Mouse (Mus musculus) limb, embryonic 14.5 days (tissue): ENCODE measurements around the gene Kcnq5. TPM values are rescaled to one million over a fixed set of nuclear protein-coding genes. Genes with fewer than 3 reads are reported as not detected.

Source experiments
- ATAC-seq: fragments of 200-750 bp; cut with Nextera tagmentation; 2 replicates; pipeline ENCODE4 v1.8.0; 2017; ENCODE audit warnings: low read depth, moderate number of reproducible peaks, moderate TSS enrichment; ENCODE audit not compliant: low FRiP score
- DNase-seq: peaks from one replicate; pipeline ENCODE4 v3.0.0-alpha.2; 2015; ENCODE audit warnings: low spot score
- H3K27ac ChIP-seq: fragments of 300-500 bp; sonication (generic); replicated peaks from 2 replicates; pipeline ENCODE4 v1.5.1; 2014; ENCODE audit warnings: low read depth, mild to moderate bottlenecking, low read length, moderate library complexity, mixed read lengths
- H3K27me3 ChIP-seq: fragments of 300-500 bp; sonication (generic); 2 replicates; pipeline ENCODE4 v1.6.1; 2014; ENCODE audit warnings: low read length, mixed read lengths; ENCODE audit not compliant: control insufficient read depth, insufficient read depth
- H3K36me3 ChIP-seq: fragments of 300-500 bp; sonication (generic); 2 replicates; pipeline ENCODE4 v1.6.1; 2014; ENCODE audit warnings: mild to moderate bottlenecking, low read length, moderate library complexity, mixed read lengths; ENCODE audit not compliant: control insufficient read depth, insufficient read depth
- H3K4me1 ChIP-seq: fragments of 300-500 bp; sonication (generic); 2 replicates; pipeline ENCODE4 v1.6.1; 2014; ENCODE audit warnings: antibody characterized with exemption, low read length, mixed read lengths; ENCODE audit not compliant: control insufficient read depth, insufficient read depth
- H3K4me2 ChIP-seq: fragments of 300-500 bp; sonication (generic); replicated peaks from 2 replicates; pipeline ENCODE4 v1.6.1; 2014; ENCODE audit warnings: low read depth, mild to moderate bottlenecking, low read length, moderate library complexity; ENCODE audit not compliant: severe bottlenecking
- H3K4me3 ChIP-seq: fragments of 300-500 bp; sonication (generic); replicated peaks from 2 replicates; pipeline ENCODE4 v1.5.1; 2014; ENCODE audit warnings: low read length
- H3K9ac ChIP-seq: fragments of 300-500 bp; sonication (generic); 2 replicates; pipeline ENCODE4 v1.6.1; 2014; ENCODE audit warnings: mild to moderate bottlenecking, low read depth, low read length, moderate library complexity; ENCODE audit not compliant: severe bottlenecking
- H3K9me3 ChIP-seq: fragments of 300-500 bp; sonication (generic); 2 replicates; pipeline ENCODE4 v1.6.1; 2016; ENCODE audit warnings: low read length; ENCODE audit not compliant: control insufficient read depth
- POLR2A ChIP-seq: fragments of 200-500 bp; IDR thresholded peaks from 2 replicates; pipeline ENCODE4 v1.8.0; 2012; ENCODE audit warnings: inconsistent platforms, mild to moderate bottlenecking, moderate library complexity, borderline replicate concordance; ENCODE audit not compliant: insufficient read depth, insufficient read length; ENCODE audit errors: extremely low read depth
- WGBS: fragments of 180-500 bp; shearing (Covaris S2); extraction: QIAGEN DNeasy Blood & Tissue Kit; methylation state at CpG from one replicate; pipeline ENCODE4 v1.1.7; 2014; 5-methylcytosine and 5-hydroxymethylcytosine counted together
- polyA plus RNA-seq, 2 experiments: library from polyadenylated mRNA; depleted of rRNA in 1 of 2; stranded (reverse) in 1 of 2; unstranded in 1 of 2; fragments of >200 nt; fragmentation: Nextera tagmentation in 1 of 2; extraction: Ambion mirVana in 1 of 2; gene quantifications; 2 replicates each; pipeline versions ENCODE4 v1.2.1 to v1.2.3; 2012 to 2014

Kcnq5 gene
- polyA plus RNA-seq, 2 experiments, result 2.3 to 2.5 TPM

DNA sequence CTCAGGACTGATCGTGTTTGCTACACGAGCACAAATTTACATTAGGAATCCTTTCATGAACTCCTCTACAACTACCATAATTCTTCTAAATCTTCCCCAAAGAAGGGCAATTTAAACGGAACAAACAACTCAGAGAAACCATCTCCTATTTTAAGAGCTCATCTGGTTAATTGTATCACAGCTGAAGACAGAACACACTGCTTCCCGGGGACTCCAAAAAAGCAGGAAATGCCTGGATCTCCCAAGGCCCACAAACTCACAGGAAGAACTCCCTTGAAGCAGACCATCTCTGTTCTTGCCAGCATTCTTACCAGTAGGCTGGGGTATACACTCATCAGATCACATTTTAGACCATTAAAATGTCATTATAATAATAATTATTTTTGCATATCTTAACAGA is 3.7 kb downstream of the Kcnq5 start:
- H3K4me1 ChIP-seq, result 0 out of 2 replicates have a peak, but pooled peaks cover 6% of the 10 kb centered on the region
- no peak overlapping the region for H3K27ac ChIP-seq
- no peaks in the 10 kb centered on the region for H3K36me3 ChIP-seq
- no peak overlapping the region for H3K4me3 ChIP-seq
- H3K27me3 ChIP-seq, result no peaks in the 10 kb centered on the region
- DNase-seq, result no peak
- no peaks in the 10 kb centered on the region for H3K9me3 ChIP-seq
- TF ChIP-seq POLR2A, result no peak
- H3K4me2 ChIP-seq, result no peak overlapping the region
- WGBS, result 48% methylated on average over 4 of the region's 4 CpGs
- no peak overlapping the region for H3K9ac ChIP-seq
- ATAC-seq, result no peak

GRCm38 (mm10) chr1:21940831-21941230 is 20.9 kb downstream of the Kcnq5 start:
- WGBS, result 82% methylated on average over 4 of the region's 4 CpGs
- no peaks in the 10 kb centered on the region for H3K36me3 ChIP-seq

GRCm38 (mm10) chr1:21927182-21927581 is 34.6 kb downstream of the Kcnq5 start:
- Histone ChIP-seq H3K4me1 (no peaks in the 10 kb centered on the region), H3K4me2 (no peak overlapping the region), H3K9ac (no peak overlapping the region), H3K4me3 (no peak overlapping the region), H3K36me3 (no peaks in the 10 kb centered on the region), H3K9me3 (no peaks in the 10 kb centered on the region), H3K27me3 (no peaks in the 10 kb centered on the region), H3K27ac (no peak overlapping the region)
- ATAC-seq, result no peak
- no peak for DNase-seq
- TF ChIP-seq POLR2A, result no peak
- 87% methylated on average over 4 of the region's 4 CpGs for whole genome bisulfite sequencing

More at GRCm38 (mm10) chr1:21940831-21941230, 20.9 kb downstream of the Kcnq5 start:
- DNase-seq, result no peak
- no peak for TF ChIP-seq POLR2A
- Histone ChIP-seq H3K9me3 (no peaks in the 10 kb centered on the region), H3K4me1 (0 out of 2 replicates have a peak, but pooled peaks cover 2% of the 10 kb centered on the region), H3K9ac (no peak overlapping the region), H3K4me2 (no peak overlapping the region), H3K4me3 (no peak overlapping the region), H3K27me3 (no peaks in the 10 kb centered on the region), H3K27ac (no peak overlapping the region)
- no peak for ATAC-seq

DNA sequence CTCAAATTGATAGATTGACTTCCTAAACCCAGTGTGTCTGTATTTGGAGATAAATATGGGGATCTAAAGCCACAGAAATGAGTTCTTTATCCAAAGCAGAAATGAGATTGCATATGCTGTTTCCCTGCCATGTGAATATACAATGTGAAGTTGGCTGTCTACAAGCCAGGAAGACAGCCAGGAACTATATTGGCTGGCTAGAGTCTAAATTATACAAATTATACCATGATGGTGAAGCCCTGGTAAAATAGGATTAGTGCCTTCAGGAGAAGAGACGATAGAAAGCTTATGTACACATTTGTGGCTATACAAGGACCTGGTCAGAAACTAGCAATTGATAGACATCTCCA is 38.5 kb downstream of the Kcnq5 start:
- Histone ChIP-seq H3K4me2 (no peak overlapping the region), H3K36me3 (no peaks in the 10 kb centered on the region), H3K9ac (no peak overlapping the region), H3K27me3 (no peaks in the 10 kb centered on the region), H3K4me1 (no peaks in the 10 kb centered on the region), H3K27ac (no peak overlapping the region), H3K4me3 (no peak overlapping the region), H3K9me3 (no peaks in the 10 kb centered on the region)
- DNase-seq (no peak), ATAC-seq (no peak)
- TF ChIP-seq POLR2A, result no peak
- WGBS, result 80% methylated on average over 1 of the region's 1 CpGs

- Histone ChIP-seq H3K9ac (no peak overlapping the region), H3K27me3 (no peaks in the 10 kb centered on the region), H3K4me3 (no peak overlapping the region), H3K27ac (no peak overlapping the region), H3K4me1 (no peaks in the 10 kb centered on the region), H3K36me3 (no peaks in the 10 kb centered on the region), H3K4me2 (no peak overlapping the region), H3K9me3 (no peaks in the 10 kb centered on the region)
- TF ChIP-seq POLR2A, result no peak
- ATAC-seq, result no peak
- no peak for DNase-seq
- WGBS, result 70% methylated on average over 8 of the region's 8 CpGs
Observed at GRCm38 (mm10) chr1:21922578-21923292, 39.0 kb downstream of the Kcnq5 start.
